Mouse (Mus musculus): ENCODE measurements around the gene Dpp8.
"Not testable (repeated sequence)": the region's sequence is repeated elsewhere in the genome, so short reads cannot be mapped to it uniquely, and the experiment has no call there.

The Dpp8 gene

GRCm38 (mm10) chr9:65032269-65033108 lies at the start of gene Dpp8:
Dpp8 (plus strand) TSS chr9:65032414.
- peak; percentile 88 to 90 for DNase-seq (ENCODE audit: low read depth in 1 of 2, low spot score in 2 of 2)

DNA sequence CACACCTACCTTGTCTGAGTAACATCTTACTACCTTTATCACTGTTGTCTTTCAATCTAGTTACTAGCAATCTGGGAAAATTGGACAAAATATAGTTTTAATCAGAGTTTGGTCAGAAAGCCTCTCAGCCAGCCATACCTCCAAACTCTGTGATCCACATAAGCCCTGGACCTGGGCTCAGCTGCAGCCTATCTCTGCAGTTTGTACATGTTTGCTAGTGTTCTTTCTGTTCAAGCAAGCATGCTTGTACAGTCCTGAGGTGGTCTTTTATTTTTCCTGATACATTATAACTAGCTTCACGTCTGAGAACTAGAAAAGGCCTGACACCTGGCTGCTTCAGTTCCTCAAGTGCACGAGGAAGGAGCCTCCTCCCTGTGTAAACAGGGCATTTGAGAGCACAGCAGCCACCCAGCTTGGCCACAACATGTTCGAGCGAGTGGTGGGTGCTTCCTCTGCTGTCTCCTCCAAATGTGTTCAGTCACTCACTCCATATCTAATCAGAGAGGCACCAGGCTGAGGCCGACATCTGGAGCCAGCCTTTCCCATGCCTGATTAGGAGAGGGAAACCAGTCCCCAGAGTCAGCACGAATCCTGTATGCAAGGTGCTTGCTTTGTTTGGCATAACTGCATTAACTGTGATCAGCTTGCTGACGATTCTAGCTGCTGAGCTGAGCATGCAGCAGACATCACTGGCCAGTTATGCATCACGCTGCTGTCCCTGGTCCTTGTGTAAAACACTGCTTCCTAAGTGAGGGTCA lies 47.0 kb upstream of the Dpp8 start:
- no peak for DNase-seq (ENCODE audit: low read depth in 1 of 2, low spot score in 2 of 2)

DNA sequence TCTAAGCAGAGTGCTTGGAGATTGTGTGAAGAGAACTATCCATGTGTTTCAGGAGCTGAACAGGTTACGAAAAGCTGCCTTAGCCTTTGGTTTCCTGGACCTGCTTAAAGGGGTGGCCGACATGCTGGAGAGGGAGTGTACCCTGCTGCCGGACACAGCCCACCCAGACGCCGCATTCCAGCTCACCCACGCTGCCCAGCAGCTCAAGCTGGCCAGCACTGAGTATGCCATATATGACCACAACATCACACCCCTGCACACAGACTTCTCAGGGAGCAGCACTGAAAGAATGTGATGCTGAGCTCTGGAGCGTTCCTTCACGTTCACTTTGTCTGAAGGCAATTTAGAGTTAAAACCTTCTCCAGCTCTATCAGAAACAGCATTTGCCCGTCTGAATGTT lies 46.4 kb upstream of the Dpp8 start:
- no peak for DNase-seq (ENCODE audit: low read depth in 1 of 2, low spot score in 2 of 2)

- no peak for DNase-seq (ENCODE audit: low read depth in 1 of 2, low spot score in 2 of 2)
Observed at GRCm38 (mm10) chr9:64987651-64988050, 44.6 kb upstream of the Dpp8 start.

DNA sequence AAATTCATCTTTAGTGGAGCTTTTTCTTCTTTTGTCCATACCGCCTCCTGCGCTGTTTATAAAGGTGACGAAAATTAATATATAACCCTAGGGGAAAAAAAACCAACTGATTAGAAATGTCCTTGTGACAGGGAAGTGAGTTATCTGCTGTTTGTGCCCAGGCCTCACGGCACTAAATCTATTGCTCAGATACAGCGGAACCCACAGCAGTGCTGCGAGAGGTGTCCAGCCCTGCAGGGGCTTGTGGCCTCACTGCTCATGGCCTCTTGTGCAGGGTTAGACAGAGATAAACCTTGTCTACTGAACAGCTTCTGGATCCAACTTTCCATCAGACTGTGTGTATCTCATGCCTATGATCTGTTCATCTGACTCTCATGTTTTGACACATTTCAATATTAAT lies 43.8 kb upstream of the Dpp8 start:
- no peak for DNase-seq (ENCODE audit: low read depth in 1 of 2, low spot score in 2 of 2)

- DNase-seq (ENCODE audit: low read depth in 1 of 2, low spot score in 2 of 2), result no peak
Observed at GRCm38 (mm10) chr9:64990291-64990690, 41.9 kb upstream of the Dpp8 start.

- DNase-seq (ENCODE audit: low read depth in 1 of 2, low spot score in 2 of 2), result not testable (repeated sequence)
Observed at GRCm38 (mm10) chr9:64995464-64995863, 36.8 kb upstream of the Dpp8 start.

- no peak for DNase-seq (ENCODE audit: low read depth in 1 of 2, low spot score in 2 of 2)
Observed at GRCm38 (mm10) chr9:65001481-65001880, 30.7 kb upstream of the Dpp8 start.

- no peak for DNase-seq (ENCODE audit: low read depth in 1 of 2, low spot score in 2 of 2)
Observed at GRCm38 (mm10) chr9:65005737-65006136, 26.5 kb upstream of the Dpp8 start.

- DNase-seq (ENCODE audit: low read depth in 1 of 2, low spot score in 2 of 2), result no peak
Observed at GRCm38 (mm10) chr9:65010632-65011031, 21.6 kb upstream of the Dpp8 start.

DNA sequence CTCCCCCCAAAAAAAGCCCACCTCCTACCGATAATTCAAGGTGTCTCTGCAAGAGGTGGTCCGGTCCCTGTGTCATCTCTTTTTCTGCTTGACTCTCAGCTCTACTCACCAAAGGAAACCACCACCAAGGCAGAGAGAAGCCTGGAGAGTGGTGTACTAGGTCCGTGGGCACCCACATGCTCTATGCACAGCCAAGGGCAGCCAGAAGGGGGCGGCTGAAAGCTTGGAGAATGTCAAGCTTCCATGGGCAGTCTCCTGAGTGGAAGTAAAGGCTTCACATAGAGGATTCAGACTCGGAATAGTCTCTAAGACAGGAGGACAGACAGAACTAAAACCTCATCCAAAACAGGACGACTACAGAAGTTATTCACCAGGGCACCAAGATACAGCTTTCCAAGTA lies 20.9 kb upstream of the Dpp8 start:
- DNase-seq (ENCODE audit: low read depth in 1 of 2, low spot score in 2 of 2), result no peak

DNA sequence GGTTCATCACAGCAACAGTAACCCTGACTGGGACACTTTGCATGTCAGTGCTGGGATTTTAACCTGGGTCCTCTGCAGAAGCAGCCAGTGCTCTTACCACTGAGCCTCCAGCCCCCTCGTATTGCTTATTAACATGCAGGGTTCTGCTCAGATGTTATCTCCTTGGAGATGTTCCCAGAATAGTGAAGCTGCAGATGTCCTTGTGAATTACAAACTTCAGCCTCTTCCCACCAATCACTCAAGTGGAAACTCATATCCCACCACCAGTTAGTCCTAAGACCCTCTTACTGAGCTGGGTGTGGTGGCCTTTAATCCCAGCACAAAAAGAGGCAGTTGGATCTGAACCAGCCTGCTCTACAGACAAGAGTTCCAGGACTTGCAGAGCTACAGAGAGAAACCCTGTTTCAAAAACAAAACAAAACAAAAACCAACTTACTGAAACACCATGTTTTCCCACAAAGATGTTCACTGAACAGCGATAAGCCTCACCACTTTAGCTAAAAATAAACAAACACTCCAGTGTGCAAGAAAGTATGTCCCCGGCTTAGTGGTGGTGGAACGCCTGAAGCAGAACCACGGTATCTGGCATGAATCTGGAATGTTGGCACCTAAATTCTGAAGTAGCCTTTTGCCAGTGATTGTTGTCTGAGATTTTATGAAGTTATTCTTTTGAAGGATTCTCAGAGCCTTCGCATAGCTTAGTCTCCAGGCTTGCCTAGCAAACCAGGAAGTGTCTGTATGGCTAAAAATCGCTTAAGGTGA lies 16.6 kb upstream of the Dpp8 start:
- no peak for DNase-seq (ENCODE audit: low read depth in 1 of 2, low spot score in 2 of 2)

DNA sequence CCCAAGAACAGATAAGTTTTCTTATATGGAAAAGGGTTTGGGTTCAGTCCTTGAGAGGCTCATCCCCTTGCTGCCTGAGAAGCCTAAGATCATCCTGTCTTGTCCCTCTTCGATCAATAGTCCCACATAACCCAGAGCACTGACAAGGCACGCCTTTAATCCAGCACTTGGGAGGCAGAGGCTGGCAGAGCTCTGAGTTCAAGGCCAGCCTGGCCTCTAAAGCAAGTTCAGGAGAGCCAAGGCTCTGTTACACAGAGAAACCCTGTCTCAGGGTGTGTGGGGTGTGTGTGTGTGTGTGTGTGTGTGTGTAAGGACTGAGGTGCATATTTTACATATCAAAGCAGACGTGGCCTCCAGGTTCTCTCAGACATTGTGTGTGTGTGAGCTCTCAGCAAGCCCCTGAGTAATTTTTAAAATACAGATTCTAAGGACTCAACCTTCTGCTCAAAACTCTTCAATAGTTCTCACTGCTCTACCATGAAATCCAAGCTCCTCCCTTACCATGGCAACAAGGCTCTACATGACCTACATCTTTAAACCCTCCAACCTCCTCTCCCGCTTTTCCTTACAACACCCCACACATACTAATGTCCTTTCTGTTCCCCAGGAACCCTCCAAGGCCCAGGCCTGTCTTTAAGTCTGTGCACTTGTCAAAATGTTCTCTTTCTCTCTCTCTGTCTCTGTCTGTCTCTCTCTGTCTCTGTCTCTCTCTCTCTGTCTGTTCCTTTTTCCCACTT lies 15.8 kb upstream of the Dpp8 start:
- no peak for DNase-seq (ENCODE audit: low read depth in 1 of 2, low spot score in 2 of 2)

GRCm38 (mm10) chr9:65016978-65017827 lies 15.0 kb upstream of the Dpp8 start:
- no peak for DNase-seq (ENCODE audit: low read depth in 1 of 2, low spot score in 2 of 2)

GRCm38 (mm10) chr9:65017896-65018295 lies 14.3 kb upstream of the Dpp8 start:
- DNase-seq (ENCODE audit: low read depth in 1 of 2, low spot score in 2 of 2), result no peak

- DNase-seq (ENCODE audit: low read depth in 1 of 2, low spot score in 2 of 2), result no peak
Observed at GRCm38 (mm10) chr9:65018588-65019121, 13.6 kb upstream of the Dpp8 start.

GRCm38 (mm10) chr9:65019146-65019545 lies 13.1 kb upstream of the Dpp8 start:
- DNase-seq (ENCODE audit: low read depth in 1 of 2, low spot score in 2 of 2), result no peak

DNA sequence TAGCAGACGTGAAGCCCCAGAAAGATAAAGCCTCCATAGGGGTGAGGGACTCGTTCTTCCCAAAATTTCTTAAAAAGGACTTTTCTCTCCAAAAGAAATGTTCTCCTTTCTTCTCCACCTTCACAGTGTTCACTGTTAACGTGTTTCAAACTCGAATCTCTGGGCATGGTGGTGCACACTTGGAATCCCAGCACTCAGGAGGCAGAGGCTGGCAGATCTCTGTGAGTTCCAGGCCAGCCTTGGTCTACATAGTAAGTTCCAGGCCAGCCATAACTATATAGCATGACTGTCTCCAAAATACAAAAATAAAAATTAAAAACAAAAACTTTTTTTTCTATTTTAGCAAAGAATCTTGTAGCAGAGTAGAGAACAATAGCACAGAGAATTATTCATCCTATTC lies 12.1 kb upstream of the Dpp8 start:
- DNase-seq (ENCODE audit: low read depth in 1 of 2, low spot score in 2 of 2), result no peak

DNA sequence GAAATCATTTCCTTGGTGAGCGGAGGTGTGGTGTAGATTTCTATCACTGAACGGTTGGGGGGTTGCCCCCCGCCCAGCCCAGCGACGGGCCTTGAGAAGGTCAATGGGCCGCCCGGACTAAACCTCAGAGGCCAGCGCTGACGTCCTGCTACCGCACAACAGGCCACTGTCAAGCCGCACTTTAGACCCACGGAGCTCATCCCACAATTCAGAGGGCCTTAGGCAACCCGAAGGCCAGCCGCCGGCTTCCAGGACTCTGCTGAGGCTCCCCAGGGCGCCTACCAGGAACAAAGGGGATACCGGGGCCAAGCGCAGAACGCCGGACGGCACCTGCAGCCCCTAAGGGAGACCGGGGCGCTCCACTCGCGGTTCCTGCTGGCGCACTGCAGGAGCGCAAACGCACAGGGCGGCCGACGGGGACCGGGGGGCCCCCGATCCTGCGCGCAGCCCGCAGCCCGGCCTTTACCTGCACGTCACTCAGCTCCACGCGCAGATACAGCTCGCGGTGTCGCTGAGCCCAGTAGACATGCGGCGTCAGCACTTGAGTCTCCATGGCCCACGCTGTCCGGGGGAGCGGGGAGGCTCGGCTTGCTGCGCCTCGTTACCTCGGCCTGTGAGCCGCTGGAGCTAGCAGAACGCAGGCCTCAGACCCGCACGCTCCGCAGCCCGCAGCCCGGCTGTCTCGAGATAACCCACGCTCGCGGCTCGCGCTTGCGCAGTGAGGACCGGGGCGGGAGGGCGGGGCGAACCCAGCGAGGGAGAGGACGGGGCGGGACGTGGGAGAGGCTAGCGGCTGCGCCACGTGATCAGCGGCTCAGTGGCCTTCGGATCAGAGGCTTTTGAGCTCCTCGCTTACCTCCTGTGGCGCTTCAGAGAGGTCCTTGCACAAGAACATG lies 11.0 kb upstream of the Dpp8 start, which contains the start of gene Hacd3:
TSS of gene Hacd3 (minus strand) at position 703 of the 896 bp plus-strand sequence.
- DNase-seq (ENCODE audit: low read depth in 1 of 2, low spot score in 2 of 2), result peak in 1 of 2 experiments; percentile 14

Data from monocyte, adult 2 months (primary cell).